Mouse (Mus musculus) heart, postnatal 0 days (tissue): ENCODE data around the gene Lfng. TPM values are rescaled to one million over a fixed set of nuclear protein-coding genes. Genes with fewer than 3 reads are reported as not detected.

Source experiments
- ATAC-seq: fragments of 200-750 bp; cut with Nextera tagmentation; 2 replicates; pipeline ENCODE4 v1.8.0; 2017; ENCODE audit warnings: low read depth, moderate number of reproducible peaks, moderate library complexity; ENCODE audit not compliant: insufficient read depth
- DNase-seq: peaks from one replicate; pipeline ENCODE4 v3.0.0-alpha.2; 2016; ENCODE audit warnings: low spot score
- H3K27ac ChIP-seq: fragments of 300-500 bp; sonication (generic); 2 replicates; pipeline ENCODE4 v1.5.1; 2014; ENCODE audit warnings: low read depth, mild to moderate bottlenecking
- H3K27me3 ChIP-seq: fragments of 300-500 bp; sonication (generic); 2 replicates; pipeline ENCODE4 v1.6.1; 2014; ENCODE audit warnings: low read length, mixed read lengths; ENCODE audit not compliant: control insufficient read depth, insufficient read depth
- H3K36me3 ChIP-seq: fragments of 300-500 bp; sonication (generic); replicated peaks from 2 replicates; pipeline ENCODE4 v1.6.1; 2014; ENCODE audit warnings: low read length, mixed read lengths; ENCODE audit not compliant: control insufficient read depth, insufficient read depth
- H3K4me1 ChIP-seq: fragments of 300-500 bp; sonication (generic); 2 replicates; pipeline ENCODE4 v1.6.1; 2014; ENCODE audit warnings: antibody characterized with exemption; ENCODE audit not compliant: control insufficient read depth, insufficient read depth
- H3K4me2 ChIP-seq: fragments of 300-500 bp; sonication (generic); 2 replicates; pipeline ENCODE4 v1.6.1; 2014; ENCODE audit warnings: low read depth, mild to moderate bottlenecking, low read length, moderate library complexity
- H3K4me3 ChIP-seq: fragments of 300-500 bp; sonication (generic); 2 replicates; pipeline ENCODE4 v1.5.1; 2014; ENCODE audit warnings: low read depth, low read length
- H3K9ac ChIP-seq: fragments of 300-500 bp; sonication (generic); replicated peaks from 2 replicates; pipeline ENCODE4 v1.6.1; 2014; ENCODE audit warnings: low read depth, low read length, mixed read lengths
- H3K9me3 ChIP-seq: fragments of 300-500 bp; sonication (generic); replicated peaks from 2 replicates; pipeline ENCODE4 v1.6.1; 2016; ENCODE audit warnings: low read length; ENCODE audit not compliant: control insufficient read depth
- CTCF ChIP-seq: IDR thresholded peaks from 2 replicates; pipeline ENCODE4 v1.5.1; 2016; ENCODE audit warnings: antibody characterized with exemption, control low read depth, low read depth
- EP300 ChIP-seq: IDR thresholded peaks from 2 replicates; pipeline ENCODE4 v1.6.1; 2016; ENCODE audit warnings: antibody characterized with exemption, low read depth
- WGBS: fragments of 180-500 bp; shearing (Covaris S2); extraction: QIAGEN DNeasy Blood & Tissue Kit; methylation state at CpG from one replicate; pipeline ENCODE4 v1.1.7; 2014; 5-methylcytosine and 5-hydroxymethylcytosine counted together
- polyA plus RNA-seq: library from polyadenylated mRNA; unstranded; fragments of >200 nt; fragmentation: Nextera tagmentation; extraction: Ambion mirVana; gene quantifications from 2 replicates; pipeline ENCODE4 v1.2.1, GENCODE M21; 2015
- total RNA-seq: library from RNA; depleted of rRNA; stranded (reverse); fragments of >200 nt; gene quantifications from 2 replicates; pipeline ENCODE4 v1.2.3, GENCODE M21; 2014; ENCODE audit warnings: low replicate concordance

Gene Lfng
- total and polyA plus RNA-seq, 2 experiments from 2014 or later = 4.4 to 8.2 TPM

DNA sequence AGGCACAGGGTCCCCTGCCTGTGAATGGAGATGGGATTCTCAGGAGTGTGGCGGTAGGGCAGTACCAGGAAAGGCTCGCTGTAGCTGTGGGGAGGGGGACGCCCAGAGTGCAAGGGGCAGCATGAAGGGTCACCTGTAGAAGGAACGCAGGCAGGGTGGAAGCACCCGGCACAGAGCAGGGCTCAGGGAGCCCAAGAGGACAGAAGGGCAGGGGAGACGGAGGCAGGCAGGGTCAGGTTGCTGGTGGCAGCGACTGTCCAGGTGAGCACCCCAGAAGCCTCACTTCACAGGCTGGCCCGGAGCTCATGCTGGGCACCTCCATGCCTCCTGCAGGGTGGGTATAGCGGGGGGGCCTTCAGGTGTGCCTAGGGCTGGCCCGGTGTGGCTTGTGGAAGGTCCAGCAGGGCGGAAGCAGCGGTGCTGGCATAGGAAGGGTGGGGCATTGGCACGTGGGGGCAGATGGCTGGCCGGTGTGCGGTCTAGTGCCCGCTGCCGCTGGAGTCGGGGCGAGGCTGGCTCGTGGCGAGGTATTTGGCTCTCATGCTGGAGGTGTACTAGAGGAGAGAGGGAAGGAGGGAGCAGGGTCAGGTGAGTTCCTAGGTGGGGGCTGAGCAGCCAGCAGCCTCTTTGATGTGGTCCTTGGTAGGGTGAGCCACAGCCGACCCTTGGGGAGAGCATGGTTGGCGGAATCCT lies 16.0 kb downstream of the Lfng start:
- Histone ChIP-seq H3K4me2 (no peak overlapping the region), H3K4me1 (no peaks in the 10 kb centered on the region), H3K36me3 (peaks cover 55% of the 10 kb centered on the region), H3K9me3 (no peaks in the 10 kb centered on the region), H3K4me3 (no peak overlapping the region), H3K27ac (no peak overlapping the region), H3K9ac (no peak overlapping the region), H3K27me3 (no peaks in the 10 kb centered on the region)
- 93% methylated on average over 23 of the region's 23 CpGs for WGBS
- TF ChIP-seq CTCF (no peak), EP300 (no peak)
- ATAC-seq (no peak), DNase-seq (no peak)

DNA sequence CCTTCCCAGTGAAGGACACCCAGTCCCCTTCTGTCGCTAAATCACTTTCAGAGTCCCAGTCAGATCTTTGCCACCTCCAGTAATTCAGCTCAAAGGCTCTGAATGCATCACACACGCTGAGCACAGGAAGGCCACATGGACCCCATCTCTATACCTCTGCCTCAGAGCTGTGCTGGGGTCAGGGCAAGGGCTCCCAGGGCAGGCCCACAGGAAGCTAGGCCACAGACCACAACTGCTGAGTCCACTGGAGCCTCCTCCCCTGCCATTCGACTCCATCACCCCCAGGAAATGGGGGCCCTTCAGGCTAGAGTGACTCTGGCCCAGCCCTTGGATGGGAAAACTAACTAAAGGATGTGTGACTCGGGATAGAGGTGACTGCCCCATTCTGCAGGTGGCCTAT lies 16.7 kb downstream of the Lfng start:
- H3K9me3 ChIP-seq = no peaks in the 10 kb centered on the region
- no peak overlapping the region for H3K4me2 ChIP-seq
- peaks cover 61% of the 10 kb centered on the region for H3K36me3 ChIP-seq
- 65% methylated on average over 4 of the region's 4 CpGs for WGBS
- no peaks in the 10 kb centered on the region for H3K4me1 ChIP-seq
- no peaks in the 10 kb centered on the region for H3K27me3 ChIP-seq
- DNase-seq (no peak), ATAC-seq (no peak)
- H3K9ac ChIP-seq = no peak overlapping the region
- H3K4me3 ChIP-seq = no peak overlapping the region
- no peak overlapping the region for H3K27ac ChIP-seq
- no peak for TF ChIP-seq CTCF
- no peak for TF ChIP-seq EP300

DNA sequence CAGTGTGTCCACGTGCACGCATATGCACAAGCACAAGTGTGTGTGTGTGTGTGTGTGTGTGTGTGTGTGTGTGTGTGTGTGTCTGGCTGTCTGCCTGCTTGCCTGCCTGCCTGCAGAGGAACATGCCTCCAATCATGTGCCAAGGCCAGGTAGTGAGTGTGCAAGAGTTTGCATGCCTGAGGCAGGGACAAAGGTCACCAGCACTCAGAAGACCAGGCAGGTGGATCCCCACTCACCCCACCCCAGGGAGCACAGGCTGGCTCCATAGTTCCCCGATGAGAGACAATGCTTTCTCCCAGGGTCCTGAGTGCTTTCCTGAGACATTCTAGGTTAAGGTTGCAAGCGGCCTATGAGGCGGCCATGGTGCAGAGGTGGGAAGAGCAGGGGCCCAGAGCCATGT lies 17.1 kb downstream of the Lfng start:
- ATAC-seq (no peak), DNase-seq (no peak)
- Histone ChIP-seq H3K9ac (no peak overlapping the region), H3K4me1 (no peaks in the 10 kb centered on the region), H3K4me2 (no peak overlapping the region), H3K9me3 (no peaks in the 10 kb centered on the region), H3K36me3 (peaks cover 66% of the 10 kb centered on the region), H3K27ac (no peak overlapping the region), H3K4me3 (no peak overlapping the region), H3K27me3 (no peaks in the 10 kb centered on the region)
- WGBS = 89% methylated on average over 5 of the region's 5 CpGs
- TF ChIP-seq EP300 (no peak), CTCF (no peak)

DNA sequence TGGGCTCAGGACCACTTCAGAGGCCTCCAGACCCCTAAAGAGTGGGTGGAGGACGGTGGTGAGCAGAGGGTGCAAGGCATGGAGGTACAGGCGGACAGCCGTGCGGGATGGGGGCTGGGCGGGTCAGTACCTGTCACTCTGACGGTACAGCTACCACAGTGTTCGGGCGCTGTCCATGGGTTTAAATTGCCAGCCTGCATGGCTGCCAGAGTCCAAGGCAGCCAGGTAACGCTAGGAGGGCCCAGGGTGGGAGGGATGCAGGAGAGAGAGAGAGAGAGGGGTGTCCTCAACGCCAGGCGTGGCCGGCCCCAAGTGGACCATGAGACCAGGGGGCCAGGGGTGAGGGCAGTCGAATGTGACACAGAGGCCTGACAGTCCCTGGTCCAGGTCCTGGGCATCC lies 17.8 kb downstream of the Lfng start:
- WGBS = 92% methylated on average over 13 of the region's 13 CpGs
- no peak for TF ChIP-seq EP300
- peaks cover 71% of the 10 kb centered on the region for H3K36me3 ChIP-seq

DNA sequence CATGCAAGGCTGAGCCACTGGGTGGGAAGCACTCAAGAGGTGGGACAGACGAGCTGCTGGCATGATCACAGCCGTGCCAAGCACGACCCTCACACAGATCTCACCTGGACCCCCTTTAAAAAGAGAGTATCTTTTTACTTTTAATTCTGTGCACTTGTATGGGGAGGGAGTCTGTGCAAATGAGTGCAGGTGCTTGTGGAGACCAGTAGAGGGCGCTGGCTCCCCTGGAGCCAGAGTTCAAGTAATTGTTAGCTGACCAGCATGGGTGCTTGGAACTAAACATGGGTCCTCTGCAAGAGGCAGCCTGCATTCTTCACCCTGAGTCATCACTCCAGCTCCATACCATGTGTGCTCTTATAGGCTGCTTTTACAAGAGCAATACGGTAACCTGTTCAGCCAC lies 20.5 kb downstream of the Lfng start:
- DNase-seq = no peak
- H3K4me2 ChIP-seq = no peak overlapping the region
- no peak for ATAC-seq
- peaks cover 84% of the 10 kb centered on the region for H3K36me3 ChIP-seq
- H3K27ac ChIP-seq = no peak overlapping the region
- TF ChIP-seq CTCF = no peak
- TF ChIP-seq EP300 = no peak
- WGBS = 90% methylated on average over 5 of the region's 5 CpGs
- no peaks in the 10 kb centered on the region for H3K27me3 ChIP-seq
- H3K4me3 ChIP-seq = no peak overlapping the region
- no peak overlapping the region for H3K9ac ChIP-seq
- H3K9me3 ChIP-seq = no peaks in the 10 kb centered on the region
- no peaks in the 10 kb centered on the region for H3K4me1 ChIP-seq

More for the DNA sequence above, 17.8 kb downstream of the Lfng start:
- no peaks in the 10 kb centered on the region for H3K27me3 ChIP-seq
- H3K4me1 ChIP-seq = no peaks in the 10 kb centered on the region
- H3K9ac ChIP-seq = no peak overlapping the region
- DNase-seq (no peak), ATAC-seq (no peak)
- no peak overlapping the region for H3K27ac ChIP-seq
- H3K9me3 ChIP-seq = no peaks in the 10 kb centered on the region
- H3K4me3 ChIP-seq = no peak overlapping the region
- H3K4me2 ChIP-seq = no peak overlapping the region

DNA sequence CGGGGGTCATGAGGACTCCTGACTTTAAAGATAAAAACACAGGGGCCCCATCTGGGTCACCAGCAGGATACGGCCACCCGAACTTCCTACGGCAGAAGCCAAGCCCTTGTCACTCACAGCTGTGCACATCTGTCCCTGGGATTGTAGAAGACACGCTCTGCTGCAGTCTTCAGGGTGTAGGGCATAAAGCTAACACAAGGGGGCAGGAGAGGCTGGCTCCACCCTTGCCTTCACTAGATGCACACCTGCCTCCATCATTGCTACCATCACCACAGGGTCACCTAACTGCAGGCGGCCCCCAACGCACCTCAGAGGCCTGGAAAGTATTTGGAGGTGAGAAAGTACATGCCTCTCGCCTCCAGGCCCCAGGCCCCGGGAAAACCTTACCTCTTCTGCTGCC lies 21.9 kb downstream of the Lfng start:
- H3K9ac ChIP-seq = no peak overlapping the region
- no peak overlapping the region for H3K27ac ChIP-seq
- no peak overlapping the region for H3K4me3 ChIP-seq
- TF ChIP-seq EP300 (no peak), CTCF (peak; percentile 52)
- 90% methylated on average over 9 of the region's 9 CpGs for WGBS
- ATAC-seq = no peak
- H3K4me2 ChIP-seq = no peak overlapping the region
- H3K36me3 ChIP-seq = peaks cover 86% of the 10 kb centered on the region
- no peaks in the 10 kb centered on the region for H3K4me1 ChIP-seq
- H3K9me3 ChIP-seq = no peaks in the 10 kb centered on the region
- no peak for DNase-seq
- no peaks in the 10 kb centered on the region for H3K27me3 ChIP-seq
